Mouse (Mus musculus): ENCODE measurements around the gene Bex6. TPM values are rescaled to one million over a fixed set of nuclear protein-coding genes. Genes with fewer than 3 reads are reported as not detected.

The Bex6 gene
- polyA plus RNA-seq, 1 experiment from 2014 or later, result not detected

GRCm38 (mm10) chr16:32157369-32157768, 22.3 kb upstream of the Bex6 start:
- peaks cover 21% of the 10 kb centered on the region for H3K27me3 ChIP-seq
- CTCF ChIA-PET, result no interaction called here
- in situ Hi-C loops (cut with MboI; ENCODE audit: low pct_unique_long_range_greater_than_20kb), result no loop called here
- DNase-seq (ENCODE audit: low read depth, low spot score) (no peak), ATAC-seq (no peak)
- POLR2A ChIA-PET, result interaction anchor here (1.0 kb wide), 1 partner anchor 31 kb away, joined by 4 read pairs; no protein-coding TSS in a partner anchor
- TF ChIP-seq CTCF (IDR thresholded peaks at IDR 0.05), result no peak

GRCm38 (mm10) chr16:32158966-32159365, 20.7 kb upstream of the Bex6 start:
- ChIA-PET POLR2A (no interaction called here), CTCF (no interaction called here)
- TF ChIP-seq CTCF (IDR thresholded peaks at IDR 0.05), result no peak
- ATAC-seq, result no peak
- DNase-seq (ENCODE audit: low read depth, low spot score), result no peak
- H3K27me3 ChIP-seq, result peaks cover 28% of the 10 kb centered on the region
- in situ Hi-C loops (cut with MboI; ENCODE audit: low pct_unique_long_range_greater_than_20kb), result no loop called here

GRCm38 (mm10) chr16:32160742-32161323, 18.8 kb upstream of the Bex6 start:
- DNase-seq (ENCODE audit: low read depth, low spot score) (no peak), ATAC-seq (no peak)
- TF ChIP-seq CTCF (IDR thresholded peaks at IDR 0.05), result no peak
- ChIA-PET CTCF (no interaction called here), POLR2A (no interaction called here)
- in situ Hi-C loops (cut with MboI; ENCODE audit: low pct_unique_long_range_greater_than_20kb), result no loop called here
- H3K27me3 ChIP-seq, result peaks cover 34% of the 10 kb centered on the region

GRCm38 (mm10) chr16:32163392-32163791, 16.2 kb upstream of the Bex6 start:
- TF ChIP-seq CTCF (IDR thresholded peaks at IDR 0.05), result no peak
- DNase-seq (ENCODE audit: low read depth, low spot score), result no peak
- CTCF ChIA-PET, result no interaction called here
- POLR2A ChIA-PET, result interaction anchor here (0.6 kb wide), 1 partner anchor 65 kb away, joined by 3 read pairs; no protein-coding TSS in a partner anchor
- peaks cover 42% of the 10 kb centered on the region for H3K27me3 ChIP-seq
- ATAC-seq, result no peak
- in situ Hi-C loops (cut with MboI; ENCODE audit: low pct_unique_long_range_greater_than_20kb), result no loop called here

GRCm38 (mm10) chr16:32163891-32164290, 15.7 kb upstream of the Bex6 start:
- ChIA-PET POLR2A (interaction anchor here (0.7 kb wide), 1 partner anchor 9 kb away, joined by 5 read pairs; no protein-coding TSS in a partner anchor), CTCF (no interaction called here)
- in situ Hi-C loops (cut with MboI; ENCODE audit: low pct_unique_long_range_greater_than_20kb), result no loop called here
- DNase-seq (ENCODE audit: low read depth, low spot score), result no peak
- TF ChIP-seq CTCF (IDR thresholded peaks at IDR 0.05), result no peak
- no peak for ATAC-seq
- H3K27me3 ChIP-seq, result peaks cover 42% of the 10 kb centered on the region

GRCm38 (mm10) chr16:32164396-32165027, 15.1 kb upstream of the Bex6 start:
- ATAC-seq (no peak), DNase-seq (ENCODE audit: low read depth, low spot score) (no peak)
- H3K27me3 ChIP-seq, result peaks cover 42% of the 10 kb centered on the region
- ChIA-PET POLR2A (interaction anchor here (0.7 kb wide), 1 partner anchor 9 kb away, joined by 5 read pairs; no protein-coding TSS in a partner anchor), CTCF (no interaction called here)
- in situ Hi-C loops (cut with MboI; ENCODE audit: low pct_unique_long_range_greater_than_20kb), result no loop called here
- no peak for TF ChIP-seq CTCF (IDR thresholded peaks at IDR 0.05)

GRCm38 (mm10) chr16:32165281-32165821, 14.3 kb upstream of the Bex6 start, which contains the start of gene Nrros:
Gene Nrros (minus strand): TSS chr16:32165594.
- ATAC-seq, result no peak
- peaks cover 41% of the 10 kb centered on the region for H3K27me3 ChIP-seq
- no peak for DNase-seq (ENCODE audit: low read depth, low spot score)
- in situ Hi-C loops (cut with MboI; ENCODE audit: low pct_unique_long_range_greater_than_20kb), result no loop called here
- CTCF ChIA-PET, result no interaction called here
- POLR2A ChIA-PET, result no interaction called here
- TF ChIP-seq CTCF (IDR thresholded peaks at IDR 0.05), result no peak

- ATAC-seq (no peak), DNase-seq (ENCODE audit: low read depth, low spot score) (no peak)
- POLR2A ChIA-PET, result no interaction called here
- in situ Hi-C loops (cut with MboI; ENCODE audit: low pct_unique_long_range_greater_than_20kb), result no loop called here
- H3K27me3 ChIP-seq, result peaks cover 35% of the 10 kb centered on the region
- TF ChIP-seq CTCF (IDR thresholded peaks at IDR 0.05), result no peak
- CTCF ChIA-PET, result no interaction called here
Observed at GRCm38 (mm10) chr16:32167819-32168545, 11.6 kb upstream of the Bex6 start.

- ChIA-PET CTCF (no interaction called here), POLR2A (no interaction called here)
- H3K27me3 ChIP-seq, result peaks cover 10% of the 10 kb centered on the region
- ATAC-seq (no peak), DNase-seq (ENCODE audit: low read depth, low spot score) (no peak)
- in situ Hi-C loops (cut with MboI; ENCODE audit: low pct_unique_long_range_greater_than_20kb), result no loop called here
- no peak for TF ChIP-seq CTCF (IDR thresholded peaks at IDR 0.05)
Observed at GRCm38 (mm10) chr16:32171031-32171731, 8.4 kb upstream of the Bex6 start.

GRCm38 (mm10) chr16:32173401-32173800, 6.2 kb upstream of the Bex6 start:
- no peak for TF ChIP-seq CTCF (IDR thresholded peaks at IDR 0.05)
- H3K27me3 ChIP-seq, result peaks cover 4% of the 10 kb centered on the region
- ATAC-seq (no peak), DNase-seq (ENCODE audit: low read depth, low spot score) (no peak)
- ChIA-PET CTCF (no interaction called here), POLR2A (no interaction called here)
- in situ Hi-C loops (cut with MboI; ENCODE audit: low pct_unique_long_range_greater_than_20kb), result no loop called here
